Mouse (Mus musculus): ENCODE measurements around the gene Stk16. TPM values are rescaled to one million over a fixed set of nuclear protein-coding genes. Genes with fewer than 3 reads are reported as not detected.

Stk16 gene
- polyA plus RNA-seq (2015; fragmentation: Nextera tagmentation; extraction: Ambion mirVana) = 120 and 132 TPM in 2 replicates

DNA sequence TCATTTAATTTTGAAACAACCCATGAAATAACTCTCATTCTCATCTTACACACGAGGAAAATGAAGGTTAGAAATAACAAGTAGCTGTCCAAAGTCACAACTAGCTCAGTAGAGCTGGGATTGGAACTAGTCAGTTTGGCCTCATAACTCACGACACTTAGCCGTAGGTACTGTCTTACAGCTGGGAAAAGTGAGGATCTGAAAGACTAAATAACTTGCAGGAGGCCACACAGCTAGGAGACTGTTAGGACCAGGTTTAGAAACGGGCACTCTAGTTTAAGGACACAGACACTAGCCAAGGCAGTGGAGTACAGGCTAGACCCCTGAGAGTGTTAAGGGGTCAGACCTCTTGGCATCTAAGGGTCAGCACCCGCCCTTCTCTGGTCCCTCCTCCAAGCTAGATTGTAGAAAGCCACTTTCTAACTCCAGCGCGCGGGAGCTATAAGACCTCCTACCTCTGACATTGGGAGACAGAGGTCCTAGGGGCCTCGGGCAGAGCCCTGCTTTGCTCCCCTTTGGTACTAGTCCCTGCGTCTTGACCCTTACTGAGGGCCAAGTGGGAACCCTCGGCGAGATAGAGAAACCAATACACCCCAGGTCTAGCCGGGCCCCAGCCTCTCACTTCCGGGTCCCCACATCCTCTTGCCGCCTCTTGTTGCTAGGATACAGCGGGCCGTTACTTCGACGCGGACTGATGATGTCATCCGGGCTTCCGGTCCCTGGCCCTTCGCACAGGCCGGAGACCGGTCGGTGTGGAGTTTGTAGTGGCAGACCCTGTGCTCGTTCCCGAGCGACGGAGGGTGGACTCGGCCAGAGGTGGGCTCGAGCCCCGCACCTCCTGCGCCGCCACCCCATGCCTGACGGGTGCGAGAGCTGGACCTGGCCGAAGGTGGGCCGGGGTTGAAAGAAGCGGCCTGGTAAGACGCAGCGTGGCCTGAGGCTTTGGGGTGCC is at the start of gene Stk16, which contains the start of gene Glb1l:
Stk16 (plus strand) TSS at position 703 of the 952 bp plus-strand sequence.
Glb1l (minus strand) TSS at position 678 of the 952 bp plus-strand sequence.
- Histone ChIP-seq H3K36me3 (peaks cover 17% of the 10 kb centered on the region), H3K9me3 (no peaks in the 10 kb centered on the region), H3K4me1 (peaks cover 33% of the 10 kb centered on the region), H3K4me2 (peak within 1 kb of the TSS; percentile 80), H3K27me3 (replicated peaks) (no peaks in the 10 kb centered on the region), H3K9ac (peak within 1 kb of the TSS; percentile 97), H3K4me3 (replicated peaks) (peak within 1 kb of the TSS; percentile 89), H3K27ac (peak within 1 kb of the TSS; percentile 36; the same call in 1 of the 2 replicates)
- 5% methylated on average over 42 of the region's 42 CpGs for WGBS
- ATAC-seq (ENCODE audit: insufficient read depth, low FRiP score, low read depth) = peak; percentile 90

GRCm38 (mm10) chr1:75168093-75168471 is 42.6 kb upstream of the Stk16 start:
- Histone ChIP-seq H3K36me3 (peaks cover 22% of the 10 kb centered on the region), H3K27me3 (replicated peaks) (no peaks in the 10 kb centered on the region), H3K9ac (peak overlapping the region; percentile 23; the same call in 1 of the 2 replicates), H3K4me1 (peaks cover 16% of the 10 kb centered on the region), H3K4me2 (peak overlapping the region; percentile 80), H3K27ac (peak overlapping the region; percentile 86), H3K4me3 (replicated peaks) (peak overlapping the region; percentile 77), H3K9me3 (no peaks in the 10 kb centered on the region)
- peak; percentile 2; the same call in 1 of the 2 replicates for ATAC-seq (ENCODE audit: insufficient read depth, low FRiP score, low read depth)
- 5% methylated on average over 7 of the region's 7 CpGs for WGBS

- H3K36me3 ChIP-seq = peaks cover 23% of the 10 kb centered on the region
- H3K9me3 ChIP-seq = no peaks in the 10 kb centered on the region
- H3K4me2 ChIP-seq = peak within 1 kb of the TSS; percentile 80
- peak within 1 kb of the TSS; percentile 77 for H3K4me3 ChIP-seq (replicated peaks)
- 1% methylated on average over 59 of the region's 59 CpGs for WGBS
- H3K27ac ChIP-seq = peak within 1 kb of the TSS; percentile 86
- ATAC-seq (ENCODE audit: insufficient read depth, low FRiP score, low read depth) = peak; percentile 98
- peaks cover 16% of the 10 kb centered on the region for H3K4me1 ChIP-seq
- H3K9ac ChIP-seq = peak within 1 kb of the TSS; percentile 63
- H3K27me3 ChIP-seq (replicated peaks) = no peaks in the 10 kb centered on the region
Observed at GRCm38 (mm10) chr1:75168472-75169464, 41.9 kb upstream of the Stk16 start, which contains the start of gene Zfand2b. Zfand2b (plus strand) TSS chr1:75168646.

- Histone ChIP-seq H3K27ac (peak overlapping the region; percentile 57), H3K4me1 (peaks cover 14% of the 10 kb centered on the region), H3K4me2 (peak overlapping the region; percentile 99), H3K9me3 (no peaks in the 10 kb centered on the region), H3K27me3 (replicated peaks) (no peaks in the 10 kb centered on the region), H3K36me3 (peaks cover 12% of the 10 kb centered on the region), H3K4me3 (replicated peaks) (peak overlapping the region; percentile 62), H3K9ac (peak overlapping the region; percentile 53)
- peak; percentile 54 for ATAC-seq (ENCODE audit: insufficient read depth, low FRiP score, low read depth)
- 6% methylated on average over 23 of the region's 23 CpGs for WGBS
Observed at GRCm38 (mm10) chr1:75179334-75180104, 31.1 kb upstream of the Stk16 start.

GRCm38 (mm10) chr1:75180105-75180590 is 30.5 kb upstream of the Stk16 start, which contains the start of gene Abcb6:
Abcb6 (minus strand) TSS chr1:75180392.
- H3K4me2 ChIP-seq = peak within 1 kb of the TSS; percentile 99
- H3K4me1 ChIP-seq = peaks cover 14% of the 10 kb centered on the region
- peak within 1 kb of the TSS; percentile 62 for H3K4me3 ChIP-seq (replicated peaks)
- peak; percentile 90 for ATAC-seq (ENCODE audit: insufficient read depth, low FRiP score, low read depth)
- H3K9me3 ChIP-seq = no peaks in the 10 kb centered on the region
- H3K27me3 ChIP-seq (replicated peaks) = no peaks in the 10 kb centered on the region
- peak within 1 kb of the TSS; percentile 57 for H3K27ac ChIP-seq
- peak within 1 kb of the TSS; percentile 53 for H3K9ac ChIP-seq
- peaks cover 17% of the 10 kb centered on the region for H3K36me3 ChIP-seq
- WGBS = under 1% methylated on average over 31 of the region's 31 CpGs

- no peak for ATAC-seq (ENCODE audit: insufficient read depth, low FRiP score, low read depth)
- Histone ChIP-seq H3K27ac (no peak overlapping the region), H3K4me3 (replicated peaks) (peak overlapping the region; percentile 62; the same call in 1 of the 2 replicates), H3K9ac (no peak overlapping the region), H3K9me3 (no peaks in the 10 kb centered on the region), H3K4me1 (peaks cover 14% of the 10 kb centered on the region), H3K36me3 (peaks cover 23% of the 10 kb centered on the region), H3K27me3 (replicated peaks) (no peaks in the 10 kb centered on the region), H3K4me2 (peak overlapping the region; percentile 99)
- 31% methylated on average over 7 of the region's 7 CpGs for WGBS
Observed at GRCm38 (mm10) chr1:75180741-75181140, 29.9 kb upstream of the Stk16 start.

GRCm38 (mm10) chr1:75181377-75181870 is 29.2 kb upstream of the Stk16 start:
- H3K36me3 ChIP-seq = peaks cover 26% of the 10 kb centered on the region
- no peak overlapping the region for H3K4me3 ChIP-seq (replicated peaks)
- H3K27ac ChIP-seq = no peak overlapping the region
- H3K4me1 ChIP-seq = peaks cover 14% of the 10 kb centered on the region
- no peak for ATAC-seq (ENCODE audit: insufficient read depth, low FRiP score, low read depth)
- H3K27me3 ChIP-seq (replicated peaks) = no peaks in the 10 kb centered on the region
- no peak overlapping the region for H3K4me2 ChIP-seq
- H3K9ac ChIP-seq = no peak overlapping the region
- WGBS = 89% methylated on average over 4 of the region's 4 CpGs
- H3K9me3 ChIP-seq = no peaks in the 10 kb centered on the region

DNA sequence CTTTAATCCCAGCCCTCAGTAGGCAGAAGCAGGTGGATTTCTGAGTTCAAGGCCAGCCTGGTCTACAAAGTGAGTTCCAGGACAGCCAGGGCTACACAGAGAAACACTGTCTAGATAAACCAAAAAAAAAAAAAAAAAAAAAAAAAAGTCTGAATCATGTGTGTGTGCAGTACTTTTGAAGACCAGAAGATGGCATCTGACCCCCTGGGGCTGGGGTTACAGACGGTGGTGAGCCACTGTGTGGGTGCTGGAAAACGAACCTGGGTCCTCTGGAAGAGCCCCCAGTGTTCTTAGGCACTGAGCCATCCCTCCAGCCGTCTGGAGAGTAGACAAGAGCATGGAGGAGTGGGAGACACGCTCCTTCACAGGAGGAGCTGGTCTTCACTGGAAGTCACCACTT is 28.5 kb upstream of the Stk16 start:
- peaks cover 14% of the 10 kb centered on the region for H3K4me1 ChIP-seq
- no peak overlapping the region for H3K4me3 ChIP-seq (replicated peaks)
- H3K27me3 ChIP-seq (replicated peaks) = no peaks in the 10 kb centered on the region
- no peaks in the 10 kb centered on the region for H3K9me3 ChIP-seq
- no peak overlapping the region for H3K27ac ChIP-seq
- no peak for ATAC-seq (ENCODE audit: insufficient read depth, low FRiP score, low read depth)
- no peak overlapping the region for H3K9ac ChIP-seq
- H3K36me3 ChIP-seq = peaks cover 32% of the 10 kb centered on the region
- 70% methylated on average over 4 of the region's 4 CpGs for WGBS
- H3K4me2 ChIP-seq = no peak overlapping the region

- H3K4me2 ChIP-seq = no peak overlapping the region
- no peaks in the 10 kb centered on the region for H3K9me3 ChIP-seq
- H3K4me3 ChIP-seq (replicated peaks) = no peak overlapping the region
- H3K27me3 ChIP-seq (replicated peaks) = no peaks in the 10 kb centered on the region
- peaks cover 42% of the 10 kb centered on the region for H3K36me3 ChIP-seq
- 88% methylated on average over 11 of the region's 11 CpGs for WGBS
- no peak overlapping the region for H3K9ac ChIP-seq
- ATAC-seq (ENCODE audit: insufficient read depth, low FRiP score, low read depth) = no peak
- no peak overlapping the region for H3K27ac ChIP-seq
- H3K4me1 ChIP-seq = peaks cover 11% of the 10 kb centered on the region; the same call in 1 of the 2 replicates
Observed at GRCm38 (mm10) chr1:75185495-75185894, 25.1 kb upstream of the Stk16 start.

GRCm38 (mm10) chr1:75187126-75187525 is 23.5 kb upstream of the Stk16 start:
- Histone ChIP-seq H3K9me3 (no peaks in the 10 kb centered on the region), H3K4me3 (replicated peaks) (no peak overlapping the region), H3K36me3 (peaks cover 41% of the 10 kb centered on the region), H3K27me3 (replicated peaks) (no peaks in the 10 kb centered on the region), H3K4me1 (peaks cover 12% of the 10 kb centered on the region), H3K9ac (no peak overlapping the region), H3K4me2 (no peak overlapping the region), H3K27ac (no peak overlapping the region)
- no peak for ATAC-seq (ENCODE audit: insufficient read depth, low FRiP score, low read depth)

All from stomach, embryonic 15.5 days (tissue).